Mouse (Mus musculus): Measurements from ENCODE around the gene Nodal. TPM values are rescaled to one million over a fixed set of nuclear protein-coding genes. Genes with fewer than 3 reads are reported as not detected.

Gene Nodal
- total and polyA plus RNA-seq, 3 experiments, result not detected

- Histone ChIP-seq H3K27ac (ENCODE audit: control insufficient read depth, low read depth, low read length) (no peak overlapping the region), H3K9ac (ENCODE audit: control insufficient read depth, low read depth, low read length, poor library complexity, severe bottlenecking) (no peak overlapping the region), H3K9me3 (replicated peaks; ENCODE audit: insufficient read depth, low read length) (no peaks in the 10 kb centered on the region), H3K27me3 (ENCODE audit: control insufficient read depth in 1 of 2, insufficient read depth in 2 of 2, low read length in 2 of 2) (no peaks in the 10 kb centered on the region), H3K4me3 (ENCODE audit: control insufficient read depth in 1 of 2, insufficient read depth in 1 of 2, low read depth in 2 of 2, low read length in 2 of 2) (no peak overlapping the region), H3K79me2 (ENCODE audit: control insufficient read depth, insufficient read depth, low read length, poor library complexity) (peaks cover 79% of the 10 kb centered on the region), H3K36me3 (ENCODE audit: control insufficient read depth in 1 of 2, insufficient read depth in 2 of 2, low read length in 2 of 2) (peaks cover 2 to 31% of the 10 kb centered on the region in 2 experiments; a peak in 3 of 4 replicates), H3K4me1 (ENCODE audit: control insufficient read depth in 1 of 2, insufficient read depth in 2 of 2, low read length in 2 of 2) (peaks cover 8 to 23% of the 10 kb centered on the region in 2 experiments)
- DNase-seq (ENCODE audit: low read depth, low spot score), result no peak
- TF ChIP-seq ZNF384 (IDR thresholded peaks at IDR 0.05; ENCODE audit: low read depth, low read length) (no peak), ETS1 (IDR thresholded peaks at IDR 0.05; ENCODE audit: low read depth, low read length) (no peak), ELF1 (IDR thresholded peaks at IDR 0.05; ENCODE audit: low read depth, low read length) (no peak), ZC3H11A (IDR thresholded peaks at IDR 0.05; ENCODE audit: low read depth, low read length) (no peak), USF2 (IDR thresholded peaks at IDR 0.05; ENCODE audit: borderline replicate concordance in 1 of 2, insufficient read depth in 1 of 2, low read depth in 1 of 2, low read length in 2 of 2) (no peak), RCOR1 (IDR thresholded peaks at IDR 0.05; ENCODE audit: low read depth, low read length) (no peak), EP300 (IDR thresholded peaks at IDR 0.05; ENCODE audit: low read depth in 1 of 2, low read length in 2 of 2) (no peak), RAD21 (IDR thresholded peaks at IDR 0.05; ENCODE audit: low read depth, low read length) (no peak), MAX (IDR thresholded peaks at IDR 0.05; ENCODE audit: low read length) (no peak), POLR2AphosphoS2 (IDR thresholded peaks at IDR 0.05; ENCODE audit: low read length) (no peak), MXI1 (IDR thresholded peaks at IDR 0.05; ENCODE audit: low read depth, low read length) (no peak), KAT2A (conservative IDR thresholded peaks at IDR 0.05; ENCODE audit: low read depth, low read length) (no peak), TCF12 (IDR thresholded peaks at IDR 0.05; ENCODE audit: low read depth, low read length) (no peak), HCFC1 (IDR thresholded peaks at IDR 0.05; ENCODE audit: low read depth, low read length) (no peak), SMC3 (IDR thresholded peaks at IDR 0.05; ENCODE audit: low read depth, low read length) (no peak), MEF2A (IDR thresholded peaks at IDR 0.05; ENCODE audit: extremely low read depth, insufficient replicate concordance, low read depth, low read length, poor library complexity, severe bottlenecking) (no peak), BHLHE40 (IDR thresholded peaks at IDR 0.05; ENCODE audit: borderline replicate concordance, low read depth, low read length) (no peak)
Measured at GRCm38 (mm10) chr10:61445016-61445415, 27.2 kb downstream of the Nodal start.

GRCm38 (mm10) chr10:61447581-61448353, 30.0 kb downstream of the Nodal start:
- peaks cover 3 to 45% of the 10 kb centered on the region in 2 experiments; a peak in 3 of 4 replicates for H3K36me3 ChIP-seq (ENCODE audit: control insufficient read depth in 1 of 2, insufficient read depth in 2 of 2, low read length in 2 of 2)
- DNase-seq (ENCODE audit: low read depth, low spot score), result no peak
- peaks cover 8 to 36% of the 10 kb centered on the region in 2 experiments for H3K4me1 ChIP-seq (ENCODE audit: control insufficient read depth in 1 of 2, insufficient read depth in 2 of 2, low read length in 2 of 2)
- no peak overlapping the region for H3K27ac ChIP-seq (ENCODE audit: control insufficient read depth, low read depth, low read length)
- no peak overlapping the region for H3K4me3 ChIP-seq (ENCODE audit: control insufficient read depth in 1 of 2, insufficient read depth in 1 of 2, low read depth in 2 of 2, low read length in 2 of 2)
- H3K9me3 ChIP-seq (replicated peaks; ENCODE audit: insufficient read depth, low read length), result no peaks in the 10 kb centered on the region
- H3K27me3 ChIP-seq (ENCODE audit: control insufficient read depth in 1 of 2, insufficient read depth in 2 of 2, low read length in 2 of 2), result no peaks in the 10 kb centered on the region
- H3K9ac ChIP-seq (ENCODE audit: control insufficient read depth, low read depth, low read length, poor library complexity, severe bottlenecking), result no peak overlapping the region
- no peak for TF ChIP-seq POLR2A (IDR thresholded peaks at IDR 0.05; ENCODE audit: control insufficient read depth in 1 of 2, insufficient read depth in 1 of 2, low read depth in 1 of 2, low read length in 2 of 2, poor library complexity in 1 of 2)
- no peak for TF ChIP-seq CTCF (IDR thresholded peaks at IDR 0.05 in 2 of 3, conservative IDR thresholded peaks at IDR 0.05 in 1 of 3; ENCODE audit: control insufficient read depth in 1 of 3, insufficient read depth in 1 of 3, low read depth in 2 of 3, low read length in 3 of 3, poor library complexity in 1 of 3, severe bottlenecking in 1 of 3)
- no peak for TF ChIP-seq GABPA (IDR thresholded peaks at IDR 0.05; ENCODE audit: low read depth, low read length)
- no peak for TF ChIP-seq ZC3H11A (IDR thresholded peaks at IDR 0.05; ENCODE audit: low read depth, low read length)
- TF ChIP-seq GATA1 (IDR thresholded peaks at IDR 0.05; ENCODE audit: low read depth, low read length), result no peak
- no peak for TF ChIP-seq USF1 (IDR thresholded peaks at IDR 0.05; ENCODE audit: low read depth, low read length)
- TF ChIP-seq HCFC1 (IDR thresholded peaks at IDR 0.05; ENCODE audit: low read depth, low read length), result no peak
- no peak for TF ChIP-seq EP300 (IDR thresholded peaks at IDR 0.05; ENCODE audit: low read depth in 1 of 2, low read length in 2 of 2)
- TF ChIP-seq NRF1 (IDR thresholded peaks at IDR 0.05; ENCODE audit: insufficient read depth, low read depth, low read length, poor library complexity, severe bottlenecking), result no peak
- no peak for TF ChIP-seq USF2 (IDR thresholded peaks at IDR 0.05; ENCODE audit: borderline replicate concordance in 1 of 2, insufficient read depth in 1 of 2, low read depth in 1 of 2, low read length in 2 of 2)
- no peak for TF ChIP-seq ZNF384 (IDR thresholded peaks at IDR 0.05; ENCODE audit: low read depth, low read length)
- peaks cover 87% of the 10 kb centered on the region for H3K79me2 ChIP-seq (ENCODE audit: control insufficient read depth, insufficient read depth, low read length, poor library complexity)

Data from MEL (cell line).